Mouse (Mus musculus): ENCODE data around the gene Kin.

DNA sequence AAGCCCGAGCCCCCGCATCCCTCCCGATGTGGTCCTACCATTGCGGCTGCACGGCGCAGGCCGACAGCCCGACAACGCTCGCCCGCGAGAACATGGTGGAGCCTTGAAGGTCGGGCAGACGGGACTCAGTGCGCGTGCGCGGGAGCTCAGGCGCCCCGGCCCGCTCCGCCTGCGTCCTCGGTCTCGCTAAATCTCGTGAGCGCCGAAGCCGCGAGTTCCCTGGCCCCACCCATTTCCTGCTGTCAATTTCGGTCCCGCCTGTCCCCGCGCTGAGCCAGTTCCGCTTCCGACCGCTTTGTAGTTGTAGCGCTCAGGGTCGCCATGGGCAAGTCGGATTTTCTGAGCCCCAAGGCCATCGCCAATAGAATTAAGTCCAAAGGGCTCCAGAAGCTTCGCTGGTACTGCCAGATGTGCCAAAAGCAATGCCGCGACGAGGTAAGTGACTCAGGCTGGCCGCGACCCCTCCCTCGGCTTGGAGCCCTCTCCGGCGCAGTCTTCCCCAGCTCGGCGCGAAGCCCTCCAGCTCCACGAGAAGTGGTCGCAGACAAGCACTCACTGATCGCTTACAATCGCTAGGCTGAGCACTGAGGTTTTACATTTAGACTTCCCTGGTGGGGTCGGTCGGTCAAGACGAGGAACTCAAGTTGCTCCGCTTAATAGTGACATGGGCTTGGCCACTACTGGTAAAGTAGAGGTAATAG is at the start of gene Kin, which contains the start of gene Atp5c1:
- TF ChIP-seq CTCF (IDR thresholded peaks at IDR 0.05), result peak; percentile 58
- no peak for TF ChIP-seq EP300 (IDR thresholded peaks at IDR 0.05)

All from lung, postnatal 0 days (tissue).